Mouse (Mus musculus) ES-E14 (cell line): ENCODE measurements around the gene Iqcn.

Experiments
- CHD2 ChIP-seq: IDR thresholded peaks from 2 replicates; pipeline ENCODE4 v1.6.1; 2014; ENCODE audit warnings: mild to moderate bottlenecking, low read depth, low read length, inconsistent platforms
- HCFC1 ChIP-seq: IDR thresholded peaks from 2 replicates; pipeline ENCODE4 v1.6.1; 2012; ENCODE audit warnings: low read length, inconsistent platforms, borderline replicate concordance; ENCODE audit not compliant: insufficient read depth
- MAFK ChIP-seq: IDR thresholded peaks from 2 replicates; pipeline ENCODE4 v1.6.1; 2014; ENCODE audit warnings: mild to moderate bottlenecking, low read depth, low read length, inconsistent platforms; ENCODE audit not compliant: insufficient read depth

DNA sequence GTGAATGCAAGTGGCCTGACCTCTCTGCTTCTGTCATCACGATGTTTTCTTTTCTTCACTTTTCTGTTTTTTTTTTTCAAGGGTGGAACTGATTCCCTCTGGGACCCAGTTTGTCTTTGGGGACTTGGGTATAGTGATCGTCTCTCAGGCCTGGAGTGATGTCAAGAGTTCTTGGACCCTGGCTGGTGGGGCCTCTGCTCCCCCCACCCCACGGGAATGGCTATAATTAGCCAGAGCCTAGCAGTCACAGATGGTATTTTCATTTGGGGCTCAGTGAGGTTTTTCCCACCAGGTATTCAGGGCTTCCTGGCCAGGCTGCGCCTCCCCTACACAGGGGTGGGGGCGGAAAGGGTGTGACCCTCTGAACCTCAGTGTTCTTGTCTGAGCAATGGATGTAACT, 38.4 kb downstream of the Iqcn start:
- no peak for TF ChIP-seq CHD2
- TF ChIP-seq MAFK = no peak
- no peak for TF ChIP-seq HCFC1
